Mouse (Mus musculus): ENCODE measurements around the gene Trpv6. TPM values are rescaled to one million over a fixed set of nuclear protein-coding genes. Genes with fewer than 3 reads are reported as not detected.

Trpv6 gene
- polyA plus RNA-seq (2015; fragmentation: Nextera tagmentation; extraction: Ambion mirVana), result 0.85 and 0.93 TPM in 2 replicates

GRCm38 (mm10) chr6:41636178-41636577, at the start of gene Trpv6:
TSS of gene Trpv6 (minus strand) at chr6:41636405.
- no peak within 1 kb of the TSS for H3K4me3 ChIP-seq (ENCODE audit: low read depth, low read length)
- no peaks in the 10 kb centered on the region for H3K27me3 ChIP-seq (ENCODE audit: control insufficient read depth, insufficient read depth, low read depth, low read length)
- WGBS, result 21% methylated on average over 5 of the region's 5 CpGs
- H3K9ac ChIP-seq (ENCODE audit: low read depth, low read length), result no peak within 1 kb of the TSS
- no peak within 1 kb of the TSS for H3K4me2 ChIP-seq (ENCODE audit: low read length)
- H3K9me3 ChIP-seq (replicated peaks; ENCODE audit: control insufficient read depth, low read length, poor library complexity, severe bottlenecking), result no peaks in the 10 kb centered on the region
- H3K27ac ChIP-seq (ENCODE audit: low read length), result no peak within 1 kb of the TSS
- no peak for ATAC-seq
- H3K36me3 ChIP-seq (ENCODE audit: control insufficient read depth, insufficient read depth, low read length), result no peaks in the 10 kb centered on the region
- no peaks in the 10 kb centered on the region for H3K4me1 ChIP-seq (ENCODE audit: control insufficient read depth, insufficient read depth, low read length)

- Histone ChIP-seq H3K4me1 (ENCODE audit: control insufficient read depth, insufficient read depth, low read length) (no peaks in the 10 kb centered on the region), H3K4me2 (ENCODE audit: low read length) (no peak overlapping the region), H3K36me3 (ENCODE audit: control insufficient read depth, insufficient read depth, low read length) (no peaks in the 10 kb centered on the region), H3K4me3 (ENCODE audit: low read depth, low read length) (no peak overlapping the region), H3K9me3 (replicated peaks; ENCODE audit: control insufficient read depth, low read length, poor library complexity, severe bottlenecking) (no peaks in the 10 kb centered on the region), H3K27me3 (ENCODE audit: control insufficient read depth, insufficient read depth, low read depth, low read length) (no peaks in the 10 kb centered on the region), H3K9ac (ENCODE audit: low read depth, low read length) (no peak overlapping the region), H3K27ac (ENCODE audit: low read length) (no peak overlapping the region)
- ATAC-seq, result no peak
- 86% methylated on average over 3 of the region's 3 CpGs for WGBS
Measured at GRCm38 (mm10) chr6:41685596-41685995, 49.4 kb upstream of the Trpv6 start.

- Histone ChIP-seq H3K4me3 (ENCODE audit: low read depth, low read length) (no peak overlapping the region), H3K4me2 (ENCODE audit: low read length) (no peak overlapping the region), H3K27ac (ENCODE audit: low read length) (no peak overlapping the region), H3K9ac (ENCODE audit: low read depth, low read length) (no peak overlapping the region), H3K36me3 (ENCODE audit: control insufficient read depth, insufficient read depth, low read length) (no peaks in the 10 kb centered on the region), H3K4me1 (ENCODE audit: control insufficient read depth, insufficient read depth, low read length) (no peaks in the 10 kb centered on the region), H3K27me3 (ENCODE audit: control insufficient read depth, insufficient read depth, low read depth, low read length) (no peaks in the 10 kb centered on the region), H3K9me3 (replicated peaks; ENCODE audit: control insufficient read depth, low read length, poor library complexity, severe bottlenecking) (no peaks in the 10 kb centered on the region)
- no peak for ATAC-seq
- WGBS, result 91% methylated on average over 5 of the region's 5 CpGs
Measured at GRCm38 (mm10) chr6:41684911-41685310, 48.7 kb upstream of the Trpv6 start.

GRCm38 (mm10) chr6:41684131-41684530, 47.9 kb upstream of the Trpv6 start, which contains the start of gene Llcfc1:
TSS of gene Llcfc1 (plus strand) at chr6:41684431.
- ATAC-seq, result no peak

GRCm38 (mm10) chr6:41681656-41682055, 45.5 kb upstream of the Trpv6 start:
- 88% methylated on average over 5 of the region's 5 CpGs for WGBS
- no peak for ATAC-seq

More at GRCm38 (mm10) chr6:41684131-41684530, 47.9 kb upstream of the Trpv6 start, which contains the start of gene Llcfc1:
- Histone ChIP-seq H3K27ac (ENCODE audit: low read length) (no peak within 1 kb of the TSS), H3K9ac (ENCODE audit: low read depth, low read length) (no peak within 1 kb of the TSS), H3K36me3 (ENCODE audit: control insufficient read depth, insufficient read depth, low read length) (no peaks in the 10 kb centered on the region), H3K9me3 (replicated peaks; ENCODE audit: control insufficient read depth, low read length, poor library complexity, severe bottlenecking) (no peaks in the 10 kb centered on the region), H3K4me2 (ENCODE audit: low read length) (no peak within 1 kb of the TSS), H3K4me3 (ENCODE audit: low read depth, low read length) (no peak within 1 kb of the TSS), H3K27me3 (ENCODE audit: control insufficient read depth, insufficient read depth, low read depth, low read length) (no peaks in the 10 kb centered on the region), H3K4me1 (ENCODE audit: control insufficient read depth, insufficient read depth, low read length) (no peaks in the 10 kb centered on the region)
- WGBS, result 94% methylated on average over 2 of the region's 2 CpGs

GRCm38 (mm10) chr6:41680669-41681068, 44.5 kb upstream of the Trpv6 start, which contains the start of gene Trpv5:
TSS of gene Trpv5 (minus strand) at chr6:41680769.
- Histone ChIP-seq H3K27me3 (ENCODE audit: control insufficient read depth, insufficient read depth, low read depth, low read length) (no peaks in the 10 kb centered on the region), H3K4me3 (ENCODE audit: low read depth, low read length) (no peak within 1 kb of the TSS), H3K27ac (ENCODE audit: low read length) (no peak within 1 kb of the TSS), H3K9ac (ENCODE audit: low read depth, low read length) (no peak within 1 kb of the TSS), H3K36me3 (ENCODE audit: control insufficient read depth, insufficient read depth, low read length) (no peaks in the 10 kb centered on the region), H3K4me2 (ENCODE audit: low read length) (no peak within 1 kb of the TSS), H3K4me1 (ENCODE audit: control insufficient read depth, insufficient read depth, low read length) (no peaks in the 10 kb centered on the region), H3K9me3 (replicated peaks; ENCODE audit: control insufficient read depth, low read length, poor library complexity, severe bottlenecking) (no peaks in the 10 kb centered on the region)
- WGBS, result 88% methylated on average over 1 of the region's 1 CpGs
- no peak for ATAC-seq

More at GRCm38 (mm10) chr6:41681656-41682055, 45.5 kb upstream of the Trpv6 start:
- no peak overlapping the region for H3K4me3 ChIP-seq (ENCODE audit: low read depth, low read length)
- no peaks in the 10 kb centered on the region for H3K4me1 ChIP-seq (ENCODE audit: control insufficient read depth, insufficient read depth, low read length)
- H3K36me3 ChIP-seq (ENCODE audit: control insufficient read depth, insufficient read depth, low read length), result no peaks in the 10 kb centered on the region
- no peak overlapping the region for H3K4me2 ChIP-seq (ENCODE audit: low read length)
- no peak overlapping the region for H3K27ac ChIP-seq (ENCODE audit: low read length)
- H3K9me3 ChIP-seq (replicated peaks; ENCODE audit: control insufficient read depth, low read length, poor library complexity, severe bottlenecking), result no peaks in the 10 kb centered on the region
- no peak overlapping the region for H3K9ac ChIP-seq (ENCODE audit: low read depth, low read length)
- H3K27me3 ChIP-seq (ENCODE audit: control insufficient read depth, insufficient read depth, low read depth, low read length), result no peaks in the 10 kb centered on the region

- Histone ChIP-seq H3K4me3 (ENCODE audit: low read depth, low read length) (no peak overlapping the region), H3K9me3 (replicated peaks; ENCODE audit: control insufficient read depth, low read length, poor library complexity, severe bottlenecking) (no peaks in the 10 kb centered on the region), H3K36me3 (ENCODE audit: control insufficient read depth, insufficient read depth, low read length) (no peaks in the 10 kb centered on the region), H3K4me1 (ENCODE audit: control insufficient read depth, insufficient read depth, low read length) (no peaks in the 10 kb centered on the region), H3K4me2 (ENCODE audit: low read length) (no peak overlapping the region), H3K27ac (ENCODE audit: low read length) (no peak overlapping the region), H3K9ac (ENCODE audit: low read depth, low read length) (no peak overlapping the region), H3K27me3 (ENCODE audit: control insufficient read depth, insufficient read depth, low read depth, low read length) (no peaks in the 10 kb centered on the region)
- WGBS, result 95% methylated on average over 2 of the region's 2 CpGs
- no peak for ATAC-seq
Measured at GRCm38 (mm10) chr6:41676530-41676929, 40.3 kb upstream of the Trpv6 start.

GRCm38 (mm10) chr6:41662320-41662719, 26.1 kb upstream of the Trpv6 start:
- H3K9ac ChIP-seq (ENCODE audit: low read depth, low read length), result no peak overlapping the region
- H3K9me3 ChIP-seq (replicated peaks; ENCODE audit: control insufficient read depth, low read length, poor library complexity, severe bottlenecking), result no peaks in the 10 kb centered on the region
- H3K4me1 ChIP-seq (ENCODE audit: control insufficient read depth, insufficient read depth, low read length), result no peaks in the 10 kb centered on the region
- no peak overlapping the region for H3K4me3 ChIP-seq (ENCODE audit: low read depth, low read length)
- no peak overlapping the region for H3K4me2 ChIP-seq (ENCODE audit: low read length)
- H3K27ac ChIP-seq (ENCODE audit: low read length), result no peak overlapping the region
- no peak for ATAC-seq
- WGBS, result 26% methylated on average over 2 of the region's 2 CpGs
- no peaks in the 10 kb centered on the region for H3K36me3 ChIP-seq (ENCODE audit: control insufficient read depth, insufficient read depth, low read length)
- H3K27me3 ChIP-seq (ENCODE audit: control insufficient read depth, insufficient read depth, low read depth, low read length), result no peaks in the 10 kb centered on the region

GRCm38 (mm10) chr6:41658487-41658886, 22.3 kb upstream of the Trpv6 start:
- no peaks in the 10 kb centered on the region for H3K36me3 ChIP-seq (ENCODE audit: control insufficient read depth, insufficient read depth, low read length)
- no peak overlapping the region for H3K4me3 ChIP-seq (ENCODE audit: low read depth, low read length)
- H3K9ac ChIP-seq (ENCODE audit: low read depth, low read length), result no peak overlapping the region
- WGBS, result 92% methylated on average over 1 of the region's 1 CpGs
- H3K4me2 ChIP-seq (ENCODE audit: low read length), result no peak overlapping the region
- H3K9me3 ChIP-seq (replicated peaks; ENCODE audit: control insufficient read depth, low read length, poor library complexity, severe bottlenecking), result no peaks in the 10 kb centered on the region
- H3K27ac ChIP-seq (ENCODE audit: low read length), result no peak overlapping the region
- H3K27me3 ChIP-seq (ENCODE audit: control insufficient read depth, insufficient read depth, low read depth, low read length), result no peaks in the 10 kb centered on the region
- ATAC-seq, result no peak
- H3K4me1 ChIP-seq (ENCODE audit: control insufficient read depth, insufficient read depth, low read length), result no peaks in the 10 kb centered on the region
